Mouse (Mus musculus): ENCODE results near the gene Nt5dc1. TPM values are rescaled to one million over a fixed set of nuclear protein-coding genes. Genes with fewer than 3 reads are reported as not detected.
A peak's percentile ranks its signal among the peaks of the same experiment; 100 is the strongest.

Gene Nt5dc1
- polyA plus RNA-seq, 1 experiment from 2014 or later, result 1.7 TPM

GRCm38 (mm10) chr10:34327144-34327543 is 91.2 kb downstream of the Nt5dc1 start:
- 59% methylated on average over 5 of the region's 5 CpGs for WGBS
- no peaks in the 10 kb centered on the region for H3K9me3 ChIP-seq (replicated peaks; ENCODE audit: control insufficient read depth, low read length, poor library complexity, severe bottlenecking)
- no peaks in the 10 kb centered on the region for H3K4me1 ChIP-seq (ENCODE audit: control insufficient read depth, insufficient read depth, low read length)
- no peak overlapping the region for H3K27ac ChIP-seq (ENCODE audit: low read length)
- H3K4me3 ChIP-seq (ENCODE audit: low read depth, low read length), result no peak overlapping the region
- H3K4me2 ChIP-seq (ENCODE audit: low read length), result no peak overlapping the region
- no peaks in the 10 kb centered on the region for H3K36me3 ChIP-seq (ENCODE audit: control insufficient read depth, insufficient read depth, low read length)
- no peaks in the 10 kb centered on the region for H3K27me3 ChIP-seq (ENCODE audit: control insufficient read depth, insufficient read depth, low read depth, low read length)
- no peak overlapping the region for H3K9ac ChIP-seq (ENCODE audit: low read depth, low read length)
- ATAC-seq, result no peak

DNA sequence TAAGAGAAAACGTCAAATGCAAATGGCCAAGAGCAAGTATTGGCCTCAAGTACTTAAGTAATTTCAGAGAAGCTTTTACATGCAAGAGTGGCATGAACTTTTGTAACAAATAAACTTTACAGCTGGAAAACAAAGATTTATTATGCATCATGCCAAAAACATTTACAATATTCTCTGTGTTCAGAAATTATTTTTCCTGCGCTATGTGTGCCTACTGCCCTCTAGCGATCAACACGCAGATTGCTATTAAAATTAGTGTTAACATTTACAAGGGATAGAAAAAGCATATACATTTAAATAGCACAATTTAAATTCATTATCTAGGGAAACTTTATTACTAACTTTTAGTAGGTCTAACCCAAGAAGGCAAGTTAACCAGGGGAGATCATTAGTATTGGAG is 91.7 kb downstream of the Nt5dc1 start:
- H3K9me3 ChIP-seq (replicated peaks; ENCODE audit: control insufficient read depth, low read length, poor library complexity, severe bottlenecking), result no peaks in the 10 kb centered on the region
- H3K9ac ChIP-seq (ENCODE audit: low read depth, low read length), result no peak overlapping the region
- H3K27me3 ChIP-seq (ENCODE audit: control insufficient read depth, insufficient read depth, low read depth, low read length), result no peaks in the 10 kb centered on the region
- H3K27ac ChIP-seq (ENCODE audit: low read length), result no peak overlapping the region
- no peaks in the 10 kb centered on the region for H3K4me1 ChIP-seq (ENCODE audit: control insufficient read depth, insufficient read depth, low read length)
- H3K4me3 ChIP-seq (ENCODE audit: low read depth, low read length), result no peak overlapping the region
- ATAC-seq, result no peak
- WGBS, result 25% methylated on average over 4 of the region's 4 CpGs
- H3K4me2 ChIP-seq (ENCODE audit: low read length), result no peak overlapping the region
- H3K36me3 ChIP-seq (ENCODE audit: control insufficient read depth, insufficient read depth, low read length), result no peaks in the 10 kb centered on the region

DNA sequence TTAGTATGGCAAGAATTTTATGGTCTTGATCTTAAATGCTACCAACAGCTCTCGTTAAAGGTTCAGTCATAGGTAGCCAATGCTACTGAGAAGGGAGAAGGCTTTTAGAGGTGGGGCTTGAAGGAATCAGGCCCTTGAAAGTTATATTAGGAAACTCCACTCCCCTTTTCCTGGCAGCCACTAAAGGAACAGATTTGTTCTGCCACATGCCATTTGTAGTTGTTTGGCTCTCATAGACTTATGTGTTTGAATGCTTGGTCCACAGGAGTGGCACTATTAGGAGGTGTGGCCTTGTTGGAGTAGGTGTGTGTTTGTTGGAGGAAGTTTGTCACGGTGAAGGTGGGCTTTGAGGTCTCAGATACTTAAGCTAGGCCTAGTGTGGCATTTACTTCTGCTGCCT is 97.5 kb downstream of the Nt5dc1 start:
- Histone ChIP-seq H3K36me3 (ENCODE audit: control insufficient read depth, insufficient read depth, low read length) (no peaks in the 10 kb centered on the region), H3K27me3 (ENCODE audit: control insufficient read depth, insufficient read depth, low read depth, low read length) (no peaks in the 10 kb centered on the region), H3K27ac (ENCODE audit: low read length) (no peak overlapping the region), H3K9ac (ENCODE audit: low read depth, low read length) (no peak overlapping the region), H3K9me3 (replicated peaks; ENCODE audit: control insufficient read depth, low read length, poor library complexity, severe bottlenecking) (no peaks in the 10 kb centered on the region), H3K4me1 (ENCODE audit: control insufficient read depth, insufficient read depth, low read length) (peaks cover 18% of the 10 kb centered on the region), H3K4me2 (ENCODE audit: low read length) (no peak overlapping the region), H3K4me3 (ENCODE audit: low read depth, low read length) (no peak overlapping the region)
- 88% methylated on average over 2 of the region's 2 CpGs for whole genome bisulfite sequencing
- ATAC-seq, result no peak

DNA sequence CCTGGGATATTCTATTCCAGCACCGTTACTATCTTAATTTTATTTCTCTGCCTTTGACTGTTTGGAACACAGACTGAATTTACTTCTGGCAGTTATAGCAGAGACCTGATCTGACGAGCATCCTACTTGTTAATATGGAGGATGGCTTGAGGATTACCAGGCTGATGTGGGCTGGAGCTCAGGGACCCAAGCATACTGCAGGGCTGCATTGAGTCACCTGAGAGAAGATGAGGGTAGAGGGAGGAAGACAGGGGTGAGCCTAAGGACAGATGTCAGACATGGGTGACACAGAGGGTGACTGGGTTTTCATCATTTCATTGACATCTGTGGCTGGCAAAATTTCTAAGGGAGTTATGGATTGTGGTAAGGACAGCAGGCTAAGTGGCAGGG is 101.1 kb downstream of the Nt5dc1 start:
- Histone ChIP-seq H3K9me3 (replicated peaks; ENCODE audit: control insufficient read depth, low read length, poor library complexity, severe bottlenecking) (no peaks in the 10 kb centered on the region), H3K4me3 (ENCODE audit: low read depth, low read length) (peak overlapping the region; percentile 33; the same call in 1 of the 2 replicates), H3K27ac (ENCODE audit: low read length) (peak overlapping the region; percentile 88), H3K27me3 (ENCODE audit: control insufficient read depth, insufficient read depth, low read depth, low read length) (no peaks in the 10 kb centered on the region), H3K9ac (ENCODE audit: low read depth, low read length) (peak overlapping the region; percentile 44; the same call in 1 of the 2 replicates), H3K36me3 (ENCODE audit: control insufficient read depth, insufficient read depth, low read length) (no peaks in the 10 kb centered on the region), H3K4me1 (ENCODE audit: control insufficient read depth, insufficient read depth, low read length) (peaks cover 19% of the 10 kb centered on the region), H3K4me2 (ENCODE audit: low read length) (peak overlapping the region; percentile 57)
- peak; percentile 77 for ATAC-seq
- WGBS, result 5% methylated on average over 2 of the region's 2 CpGs

- ATAC-seq, result peak; percentile 98
- Histone ChIP-seq H3K9me3 (replicated peaks; ENCODE audit: control insufficient read depth, low read length, poor library complexity, severe bottlenecking) (no peaks in the 10 kb centered on the region), H3K4me1 (ENCODE audit: control insufficient read depth, insufficient read depth, low read length) (peaks cover 19% of the 10 kb centered on the region), H3K4me3 (ENCODE audit: low read depth, low read length) (peak overlapping the region; percentile 33), H3K27me3 (ENCODE audit: control insufficient read depth, insufficient read depth, low read depth, low read length) (no peaks in the 10 kb centered on the region), H3K36me3 (ENCODE audit: control insufficient read depth, insufficient read depth, low read length) (no peaks in the 10 kb centered on the region), H3K27ac (ENCODE audit: low read length) (peak overlapping the region; percentile 88), H3K4me2 (ENCODE audit: low read length) (peak overlapping the region; percentile 57), H3K9ac (ENCODE audit: low read depth, low read length) (peak overlapping the region; percentile 36)
- WGBS, result 0% methylated on average over 3 of the region's 3 CpGs
Observed at GRCm38 (mm10) chr10:34316571-34317216, 101.7 kb downstream of the Nt5dc1 start.

DNA sequence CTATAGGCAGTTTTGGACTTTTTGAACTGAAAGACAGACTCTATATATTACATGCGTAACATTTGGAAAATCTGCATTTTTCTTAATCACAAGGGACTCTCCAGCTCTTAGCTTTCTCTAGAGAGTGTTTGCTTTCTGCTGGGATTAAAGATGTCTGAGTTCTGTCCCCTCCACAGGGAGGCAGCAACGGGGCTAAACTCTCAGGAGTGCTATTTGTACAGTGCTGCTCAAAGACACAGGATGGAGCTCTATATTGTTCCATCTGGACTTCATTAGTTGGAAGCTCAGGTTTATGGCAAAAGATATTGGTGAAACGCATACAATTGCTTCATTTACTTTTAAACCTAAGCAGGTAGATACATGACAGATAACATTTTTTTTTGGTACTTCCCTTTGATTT is 105.8 kb downstream of the Nt5dc1 start:
- no peak for ATAC-seq
- 68% methylated on average over 3 of the region's 3 CpGs for WGBS

GRCm38 (mm10) chr10:34309915-34310685 is 108.3 kb downstream of the Nt5dc1 start:
- Histone ChIP-seq H3K4me3 (ENCODE audit: low read depth, low read length) (no peak overlapping the region), H3K9ac (ENCODE audit: low read depth, low read length) (no peak overlapping the region), H3K4me2 (ENCODE audit: low read length) (no peak overlapping the region), H3K27ac (ENCODE audit: low read length) (no peak overlapping the region), H3K4me1 (ENCODE audit: control insufficient read depth, insufficient read depth, low read length) (no peaks in the 10 kb centered on the region), H3K36me3 (ENCODE audit: control insufficient read depth, insufficient read depth, low read length) (no peaks in the 10 kb centered on the region), H3K9me3 (replicated peaks; ENCODE audit: control insufficient read depth, low read length, poor library complexity, severe bottlenecking) (no peaks in the 10 kb centered on the region), H3K27me3 (ENCODE audit: control insufficient read depth, insufficient read depth, low read depth, low read length) (no peaks in the 10 kb centered on the region)
- 85% methylated on average over 9 of the region's 9 CpGs for WGBS
- no peak for ATAC-seq

More for the DNA sequence above, 105.8 kb downstream of the Nt5dc1 start:
- H3K9ac ChIP-seq (ENCODE audit: low read depth, low read length), result no peak overlapping the region
- no peak overlapping the region for H3K4me2 ChIP-seq (ENCODE audit: low read length)
- H3K4me3 ChIP-seq (ENCODE audit: low read depth, low read length), result no peak overlapping the region
- H3K9me3 ChIP-seq (replicated peaks; ENCODE audit: control insufficient read depth, low read length, poor library complexity, severe bottlenecking), result no peaks in the 10 kb centered on the region
- peaks cover 16% of the 10 kb centered on the region for H3K4me1 ChIP-seq (ENCODE audit: control insufficient read depth, insufficient read depth, low read length)
- no peaks in the 10 kb centered on the region for H3K36me3 ChIP-seq (ENCODE audit: control insufficient read depth, insufficient read depth, low read length)
- H3K27me3 ChIP-seq (ENCODE audit: control insufficient read depth, insufficient read depth, low read depth, low read length), result no peaks in the 10 kb centered on the region
- H3K27ac ChIP-seq (ENCODE audit: low read length), result no peak overlapping the region

GRCm38 (mm10) chr10:34307070-34307469 is 111.3 kb downstream of the Nt5dc1 start:
- H3K4me1 ChIP-seq (ENCODE audit: control insufficient read depth, insufficient read depth, low read length), result peaks cover 2% of the 10 kb centered on the region; the same call in 1 of the 2 replicates
- no peak overlapping the region for H3K27ac ChIP-seq (ENCODE audit: low read length)
- H3K9ac ChIP-seq (ENCODE audit: low read depth, low read length), result no peak overlapping the region
- no peaks in the 10 kb centered on the region for H3K36me3 ChIP-seq (ENCODE audit: control insufficient read depth, insufficient read depth, low read length)
- ATAC-seq, result no peak
- H3K4me2 ChIP-seq (ENCODE audit: low read length), result no peak overlapping the region
- no peak overlapping the region for H3K4me3 ChIP-seq (ENCODE audit: low read depth, low read length)
- H3K9me3 ChIP-seq (replicated peaks; ENCODE audit: control insufficient read depth, low read length, poor library complexity, severe bottlenecking), result no peaks in the 10 kb centered on the region
- H3K27me3 ChIP-seq (ENCODE audit: control insufficient read depth, insufficient read depth, low read depth, low read length), result no peaks in the 10 kb centered on the region

GRCm38 (mm10) chr10:34300368-34300767 is 118.0 kb downstream of the Nt5dc1 start:
- Histone ChIP-seq H3K9ac (ENCODE audit: low read depth, low read length) (peak overlapping the region; percentile 97), H3K36me3 (ENCODE audit: control insufficient read depth, insufficient read depth, low read length) (no peaks in the 10 kb centered on the region), H3K4me1 (ENCODE audit: control insufficient read depth, insufficient read depth, low read length) (peaks cover 32% of the 10 kb centered on the region), H3K9me3 (replicated peaks; ENCODE audit: control insufficient read depth, low read length, poor library complexity, severe bottlenecking) (no peaks in the 10 kb centered on the region), H3K27ac (ENCODE audit: low read length) (peak overlapping the region; percentile 44), H3K4me2 (ENCODE audit: low read length) (peak overlapping the region; percentile 97), H3K4me3 (ENCODE audit: low read depth, low read length) (peak overlapping the region; percentile 68), H3K27me3 (ENCODE audit: control insufficient read depth, insufficient read depth, low read depth, low read length) (no peaks in the 10 kb centered on the region)
- WGBS, result 3% methylated on average over 5 of the region's 5 CpGs
- ATAC-seq, result no peak

All from midbrain, embryonic 16.5 days (tissue).